Mouse (Mus musculus) heart, postnatal 0 days (tissue): ENCODE measurements at regions not wholly inside any gene's neighbourhood (a gene's known extent, or its start where the extent isn't known, plus 50 kb on each side); places are given as distances from the start of the nearest gene placed in this dataset.

Source experiments
- CTCF ChIP-seq: IDR thresholded peaks from 2 replicates; pipeline ENCODE4 v1.5.1; 2016; ENCODE audit warnings: antibody characterized with exemption, control low read depth, low read depth
- EP300 ChIP-seq: IDR thresholded peaks from 2 replicates; pipeline ENCODE4 v1.6.1; 2016; ENCODE audit warnings: antibody characterized with exemption, low read depth

- TF ChIP-seq CTCF (no peak), EP300 (no peak)
Observed at GRCm38 (mm10) chr5:148729541-148729940, 177.0 kb upstream of the Ubl3 start.
